Mouse (Mus musculus) liver, adult 2 months (tissue): ENCODE results near the gene 1110065P20Rik.

Experiments used
- CTCF ChIP-seq: fragments of 200-500 bp; IDR thresholded peaks from 2 replicates; pipeline ENCODE4 v1.5.1; 2011; ENCODE audit warnings: low read depth, low read length, control low read depth
- POLR2A ChIP-seq: fragments of 200-500 bp; IDR thresholded peaks from 2 replicates; pipeline ENCODE4 v1.6.1; 2011; ENCODE audit warnings: low read length, control low read depth; ENCODE audit not compliant: insufficient read depth; ENCODE audit errors: extremely low read depth

DNA sequence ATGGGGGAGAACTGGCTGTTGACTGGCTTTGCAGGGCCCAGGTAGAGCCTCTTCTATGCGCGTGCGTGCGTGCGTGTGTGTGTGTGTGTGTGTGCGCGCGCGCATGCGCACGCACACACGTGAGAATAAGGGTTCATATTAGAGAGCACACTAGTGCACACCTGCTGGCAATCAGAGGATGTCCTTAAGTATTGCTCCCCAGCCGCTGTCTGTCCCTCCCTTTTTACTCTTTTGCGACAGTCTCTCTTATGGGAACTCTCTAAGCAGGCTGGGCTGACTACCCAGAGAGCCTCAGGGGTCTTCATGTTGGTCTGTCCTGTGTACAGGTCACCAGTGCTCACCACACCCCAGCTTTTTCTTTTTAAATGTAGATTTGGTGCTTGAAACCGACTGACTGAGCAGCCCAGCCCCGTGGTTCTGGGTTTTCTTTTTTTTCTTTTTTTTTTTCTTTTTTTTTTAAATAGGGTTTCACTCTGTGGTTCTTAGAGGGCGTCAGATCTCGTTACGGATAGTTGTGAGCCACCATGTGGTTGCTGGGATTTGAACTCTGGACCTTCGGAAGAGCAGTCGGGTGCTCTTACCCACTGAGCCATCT is 25.5 kb downstream of the 1110065P20Rik start:
- no peak for TF ChIP-seq CTCF
- no peak for TF ChIP-seq POLR2A
